Mouse (Mus musculus) myocyte (in vitro differentiated cells): ENCODE measurements around the gene Fscn3.

Experiments
- CEBPB ChIP-seq: IDR thresholded peaks from 2 replicates; pipeline ENCODE4 v1.6.1; 2011; ENCODE audit warnings: mild to moderate bottlenecking, moderate library complexity; ENCODE audit not compliant: poor library complexity, insufficient read depth, severe bottlenecking
- MAX ChIP-seq: IDR thresholded peaks from one replicate; pipeline ENCODE4 v1.6.1; 2011; ENCODE audit warnings: low read depth, mild to moderate bottlenecking, control low read depth
- MYOG ChIP-seq, 3 experiments: IDR thresholded peaks; one replicate each; pipeline ENCODE4 v1.6.1; 2011; ENCODE audit warnings: control low read depth in 2 of 3, low read depth in 2 of 3, mild to moderate bottlenecking in 2 of 3; ENCODE audit not compliant: insufficient read length in 2 of 3, control insufficient read depth in 1 of 3, insufficient read depth in 1 of 3
- POLR2A ChIP-seq: IDR thresholded peaks from one replicate; pipeline ENCODE4 v1.6.1; 2011; ENCODE audit warnings: low read depth, mild to moderate bottlenecking, control low read depth, moderate library complexity; ENCODE audit not compliant: insufficient read length
- SRF ChIP-seq: IDR thresholded peaks from one replicate; pipeline ENCODE4 v1.6.1; 2011; ENCODE audit warnings: low read depth; ENCODE audit not compliant: control insufficient read depth, insufficient read length
- TCF3 ChIP-seq: IDR thresholded peaks from one replicate; pipeline ENCODE4 v1.6.1; 2011; ENCODE audit warnings: low read depth, control low read depth; ENCODE audit not compliant: insufficient read length
- USF1 ChIP-seq: IDR thresholded peaks from one replicate; pipeline ENCODE4 v1.6.1; 2011; ENCODE audit warnings: low read depth, mild to moderate bottlenecking, control low read depth, moderate library complexity

- TF ChIP-seq POLR2A = no peak
- TF ChIP-seq TCF3 = no peak
- TF ChIP-seq CEBPB = no peak
- no peak for TF ChIP-seq MAX
- TF ChIP-seq SRF = no peak
- TF ChIP-seq MYOG (IDR thresholded peaks at IDR 0.05; ENCODE audit: control insufficient read depth in 1 of 3, insufficient read depth in 1 of 3, insufficient read length in 2 of 3, low read depth in 2 of 3) = no peak
- TF ChIP-seq USF1 = no peak
Measured at GRCm38 (mm10) chr6:28385169-28385568, 42.4 kb upstream of the Fscn3 start.
